Mouse (Mus musculus) fat pad, adult 2 months (tissue): Measurements from ENCODE around the gene Zmynd10.

Source experiments
- DNase-seq: peaks from one replicate; pipeline ENCODE4 v3.0.0-alpha.2; 2011; ENCODE audit warnings: low read depth, low spot score; ENCODE audit errors: extremely low read depth

The Zmynd10 gene

DNA sequence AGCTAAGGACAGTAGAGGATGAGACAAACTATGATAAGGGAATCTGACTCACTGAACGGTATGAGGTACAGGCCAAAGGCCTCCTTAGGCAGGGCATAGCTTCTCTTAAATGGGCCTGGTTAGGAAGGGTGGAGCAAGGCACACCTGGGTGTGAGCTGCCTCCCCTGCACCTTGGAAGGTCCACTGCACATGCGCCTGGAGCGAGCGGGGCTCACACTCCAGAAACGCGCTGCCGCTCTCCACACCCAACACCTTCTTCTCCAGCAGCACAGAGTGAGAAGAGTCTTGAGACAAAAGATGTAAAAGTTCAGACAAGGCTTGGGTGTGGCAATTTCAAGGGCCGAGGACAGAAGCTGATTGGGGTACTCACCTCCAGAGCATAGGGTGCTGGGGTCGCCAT lies 52.3 kb downstream of the Zmynd10 start:
- no peak for DNase-seq

DNA sequence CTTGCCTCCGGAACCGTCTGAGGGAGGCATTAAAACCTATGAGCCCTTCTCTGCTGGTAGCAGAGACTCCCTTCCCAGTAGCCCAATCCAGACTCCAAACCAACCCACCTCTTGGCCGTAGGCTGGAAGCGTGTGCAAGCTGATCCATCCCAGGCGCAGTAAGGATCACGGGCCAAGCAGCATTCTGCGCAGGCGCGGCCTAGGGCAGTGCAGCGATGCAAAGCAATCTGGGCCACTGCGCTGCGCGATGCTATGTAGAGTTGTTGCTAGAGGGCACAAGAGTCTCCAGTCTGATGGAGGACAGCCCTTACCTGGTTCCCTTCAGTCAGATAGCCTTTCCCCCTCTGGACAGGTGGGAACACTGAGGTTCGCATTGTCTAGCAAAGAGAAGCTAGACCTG lies 52.7 kb downstream of the Zmynd10 start:
- DNase-seq = no peak

DNA sequence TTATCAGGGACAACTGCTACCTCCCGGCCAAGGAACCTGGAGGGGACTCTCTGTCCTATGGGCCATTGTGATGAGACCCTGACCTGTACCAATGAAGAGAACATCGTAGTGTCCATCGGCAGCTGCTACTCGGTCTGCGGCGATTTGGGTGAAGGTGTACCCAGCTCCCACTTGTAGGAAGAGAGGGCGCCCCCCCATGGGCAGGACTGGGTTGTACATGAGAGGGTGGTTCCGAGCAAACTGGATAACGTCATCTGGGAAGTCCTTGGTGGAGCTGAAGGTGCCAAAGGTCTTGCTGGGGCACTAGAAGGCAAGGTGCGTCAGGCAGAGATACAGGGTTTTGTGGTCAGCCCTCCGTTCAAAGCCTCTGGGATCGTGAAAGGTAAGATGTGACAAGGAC lies 53.6 kb downstream of the Zmynd10 start:
- no peak for DNase-seq
